Mouse (Mus musculus) heart, embryonic 14.5 days (tissue): Measurements from ENCODE around the gene Foxa1. TPM values are rescaled to one million over a fixed set of nuclear protein-coding genes. Genes with fewer than 3 reads are reported as not detected.

Experiments used
- ATAC-seq: fragments of 200-750 bp; cut with Nextera tagmentation; 2 replicates; pipeline ENCODE4 v1.8.0; 2017; ENCODE audit warnings: low read depth, moderate TSS enrichment; ENCODE audit not compliant: insufficient number of reproducible peaks, insufficient read depth, low FRiP score
- H3K27ac ChIP-seq, 2 experiments: fragments of 200-500 bp in 1 of 2; fragments of 300-500 bp in 1 of 2; sonication (generic) in 1 of 2; replicated peaks in 1 of 2; 2 replicates each; pipeline ENCODE4 v1.5.1; 2012 to 2014; ENCODE audit warnings: low read depth in 2 of 2, low read length in 2 of 2, control low read depth in 1 of 2, mild to moderate bottlenecking in 1 of 2, mixed read lengths in 1 of 2; ENCODE audit not compliant: control insufficient read depth in 1 of 2, insufficient read depth in 1 of 2
- H3K27me3 ChIP-seq: fragments of 300-500 bp; sonication (generic); 2 replicates; pipeline ENCODE4 v1.6.1; 2014; ENCODE audit warnings: mild to moderate bottlenecking, low read length, control low read depth; ENCODE audit not compliant: control insufficient read depth, insufficient read depth
- H3K36me3 ChIP-seq: fragments of 300-500 bp; sonication (generic); 2 replicates; pipeline ENCODE4 v1.6.1; 2014; ENCODE audit warnings: mild to moderate bottlenecking, control low read depth, low read length, mixed read lengths; ENCODE audit not compliant: control insufficient read depth, insufficient read depth
- H3K4me1 ChIP-seq, 2 experiments: fragments of 200-500 bp in 1 of 2; fragments of 300-500 bp in 1 of 2; sonication (generic) in 1 of 2; 2 replicates each; pipeline ENCODE4 v1.6.1; 2012 to 2014; ENCODE audit warnings: low read length in 2 of 2, control low read depth in 1 of 2, mixed read lengths in 1 of 2; ENCODE audit not compliant: control insufficient read depth in 2 of 2, insufficient read depth in 2 of 2
- H3K4me2 ChIP-seq: fragments of 300-500 bp; sonication (generic); 2 replicates; pipeline ENCODE4 v1.6.1; 2014; ENCODE audit warnings: mild to moderate bottlenecking, low read length
- H3K4me3 ChIP-seq, 2 experiments: fragments of 200-500 bp in 1 of 2; fragments of 300-500 bp in 1 of 2; sonication (generic) in 1 of 2; 2 replicates each; pipeline ENCODE4 v1.5.1; 2012 to 2014; ENCODE audit warnings: low read length in 2 of 2, mild to moderate bottlenecking in 2 of 2, control low read depth in 1 of 2, low read depth in 1 of 2, moderate library complexity in 1 of 2; ENCODE audit not compliant: control insufficient read depth in 1 of 2, insufficient read depth in 1 of 2
- H3K9ac ChIP-seq: fragments of 300-500 bp; sonication (generic); 2 replicates; pipeline ENCODE4 v1.6.1; 2014; ENCODE audit warnings: mild to moderate bottlenecking, low read length
- H3K9me3 ChIP-seq: fragments of 300-500 bp; sonication (generic); 2 replicates; pipeline ENCODE4 v1.6.1; 2016; ENCODE audit warnings: low read length, control low read depth; ENCODE audit not compliant: control insufficient read depth
- WGBS: fragments of 180-500 bp; shearing (Covaris S2); extraction: QIAGEN DNeasy Blood & Tissue Kit; methylation state at CpG from one replicate; pipeline ENCODE4 v1.1.7; 2014; 5-methylcytosine and 5-hydroxymethylcytosine counted together
- polyA plus RNA-seq: library from polyadenylated mRNA; unstranded; fragments of >200 nt; fragmentation: Nextera tagmentation; extraction: Ambion mirVana; gene quantifications from 2 replicates; pipeline ENCODE4 v1.2.1, GENCODE M21; 2014

Gene Foxa1
- polyA plus RNA-seq, 1 experiment from 2014 or later: 0.42 TPM

DNA sequence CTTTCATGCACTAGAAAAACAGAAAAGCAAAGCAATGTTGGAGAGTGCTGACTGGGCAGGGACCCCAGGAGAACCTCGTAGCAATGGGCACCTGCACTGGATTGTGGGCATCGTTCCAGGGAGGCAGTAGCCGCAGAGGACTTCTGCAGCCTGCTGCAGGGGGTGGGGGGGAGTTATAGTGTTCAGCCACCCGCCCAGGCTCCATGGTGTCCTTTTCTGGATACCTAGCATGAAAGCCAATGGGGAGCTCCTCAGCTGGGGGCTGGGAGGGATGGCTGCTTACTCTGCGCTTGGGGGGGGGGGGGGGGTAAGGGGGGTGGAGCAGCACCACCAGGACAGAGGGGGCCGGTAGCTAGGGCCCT lies 12.2 kb downstream of the Foxa1 start:
- Histone ChIP-seq H3K4me1 (peaks cover 0 to 6% of the 10 kb centered on the region in 2 experiments; a peak in 3 of 4 replicates), H3K36me3 (no peaks in the 10 kb centered on the region), H3K9me3 (no peaks in the 10 kb centered on the region), H3K27me3 (peaks cover 82% of the 10 kb centered on the region), H3K4me3 (no peak overlapping the region; a peak in 1 of 4 replicates), H3K9ac (no peak overlapping the region), H3K27ac (no peak overlapping the region), H3K4me2 (0 out of 2 replicates have a peak overlapping the region, but pooled peaks have one; percentile 18)
- 0% methylated on average over 4 of the region's 6 CpGs for WGBS
- no peak for ATAC-seq

DNA sequence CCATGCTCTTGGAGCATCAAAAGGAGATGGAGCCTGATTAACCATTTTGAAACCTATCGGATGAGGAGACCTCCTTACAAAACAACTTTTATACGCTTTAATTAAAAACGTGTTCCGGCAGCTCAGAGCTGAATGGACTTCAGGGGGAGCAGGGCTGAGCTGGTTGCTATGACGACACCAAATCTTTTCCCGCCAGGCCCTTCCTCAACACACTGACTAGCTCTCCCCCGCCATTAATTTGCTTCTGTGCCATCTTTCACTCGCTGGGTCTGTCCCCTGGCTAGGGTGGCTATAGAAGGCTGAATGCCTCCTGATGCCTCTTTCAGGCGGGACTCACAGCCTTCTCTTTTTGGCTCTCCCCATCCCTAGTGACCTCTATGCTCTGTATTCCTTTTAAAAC lies 16.2 kb downstream of the Foxa1 start:
- Histone ChIP-seq H3K9me3 (no peaks in the 10 kb centered on the region), H3K4me1 (no peaks in the 10 kb centered on the region), H3K36me3 (no peaks in the 10 kb centered on the region), H3K4me3 (no peak overlapping the region), H3K27ac (no peak overlapping the region), H3K4me2 (no peak overlapping the region), H3K27me3 (peaks cover 59% of the 10 kb centered on the region), H3K9ac (no peak overlapping the region)
- no peak for ATAC-seq
- WGBS: 20% methylated on average over 9 of the region's 9 CpGs

DNA sequence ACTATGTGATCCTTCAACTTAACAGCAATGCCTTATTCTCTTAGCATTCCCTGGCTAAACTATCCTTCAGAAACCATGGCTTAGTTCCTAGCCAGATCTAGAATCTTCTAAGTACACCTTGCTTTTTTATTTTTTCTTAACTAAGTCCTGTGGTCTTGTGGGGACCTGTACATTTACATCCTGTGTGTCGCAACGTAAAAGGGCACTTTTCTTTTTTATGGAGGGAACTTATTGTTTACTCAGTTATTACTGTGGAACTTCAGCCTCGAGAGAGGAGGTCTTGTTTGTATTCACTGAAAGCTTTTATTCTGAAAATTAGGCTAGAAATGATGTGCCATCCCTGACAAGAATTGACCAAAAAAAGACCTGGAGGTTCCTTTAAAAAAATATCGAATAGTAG lies 18.4 kb downstream of the Foxa1 start:
- Histone ChIP-seq H3K4me2 (no peak overlapping the region), H3K27me3 (peaks cover 38% of the 10 kb centered on the region), H3K9ac (no peak overlapping the region), H3K36me3 (no peaks in the 10 kb centered on the region), H3K4me3 (no peak overlapping the region), H3K27ac (no peak overlapping the region), H3K9me3 (no peaks in the 10 kb centered on the region), H3K4me1 (no peaks in the 10 kb centered on the region)
- ATAC-seq: no peak
- WGBS: 77% methylated on average over 4 of the region's 4 CpGs

DNA sequence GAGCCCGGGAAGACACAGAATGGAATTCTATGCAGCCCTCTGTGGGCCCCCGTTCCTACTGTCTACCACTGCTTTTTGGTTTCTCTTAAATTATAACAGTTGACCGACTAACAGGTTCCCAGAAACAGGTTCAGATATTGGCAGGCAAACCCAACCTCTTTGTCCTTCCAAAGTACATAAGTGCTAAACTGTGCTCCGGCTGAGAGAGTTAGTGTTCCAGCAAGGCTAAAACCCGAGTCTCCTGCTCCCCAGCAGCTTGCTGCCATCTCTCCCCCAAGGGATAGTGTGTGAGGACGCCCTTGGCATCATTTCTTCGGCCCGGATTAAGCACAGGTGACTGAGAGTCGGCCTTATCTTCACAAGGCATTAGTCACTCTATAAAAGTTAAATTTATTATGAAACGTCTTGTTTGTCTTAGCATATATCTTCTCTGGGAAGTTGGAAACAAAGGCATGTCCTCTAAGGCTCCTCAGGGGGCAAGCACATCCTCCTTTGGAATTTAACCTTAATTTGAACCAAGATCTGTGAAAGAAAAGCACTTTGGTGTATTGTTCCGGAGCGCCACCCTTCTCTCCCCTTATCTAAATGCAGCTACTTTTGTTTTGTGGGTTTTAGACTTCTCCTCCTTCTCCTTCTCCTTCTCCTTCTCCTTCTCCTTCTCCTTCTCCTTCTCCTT lies 30.9 kb downstream of the Foxa1 start:
- Histone ChIP-seq H3K4me2 (no peak overlapping the region), H3K4me3 (no peak overlapping the region), H3K9me3 (no peaks in the 10 kb centered on the region), H3K27ac (no peak overlapping the region), H3K27me3 (no peaks in the 10 kb centered on the region), H3K4me1 (no peaks in the 10 kb centered on the region), H3K36me3 (no peaks in the 10 kb centered on the region), H3K9ac (no peak overlapping the region)
- WGBS: 55% methylated on average over 12 of the region's 12 CpGs
- ATAC-seq: no peak

DNA sequence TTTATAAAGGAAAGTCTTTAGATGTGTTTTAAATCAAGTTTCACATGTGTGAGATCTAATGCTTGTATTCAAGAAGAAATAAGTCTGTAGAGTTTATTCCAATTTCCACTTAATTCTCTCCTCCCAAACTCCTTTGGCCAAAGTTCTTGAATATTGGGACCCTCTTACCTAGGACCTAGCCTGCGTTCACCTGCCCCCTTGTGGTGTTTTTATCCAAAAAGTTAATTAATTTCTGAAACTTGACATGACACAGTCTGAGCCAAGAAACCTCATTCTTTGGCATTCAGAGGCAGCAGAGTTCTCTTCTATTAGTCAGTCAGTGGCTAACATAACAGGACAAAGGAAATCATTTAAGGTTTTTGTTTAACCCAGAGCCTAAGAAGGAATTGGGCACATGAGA lies 32.2 kb downstream of the Foxa1 start:
- Histone ChIP-seq H3K4me3 (no peak overlapping the region), H3K36me3 (no peaks in the 10 kb centered on the region), H3K4me1 (no peaks in the 10 kb centered on the region), H3K9ac (no peak overlapping the region), H3K27me3 (no peaks in the 10 kb centered on the region), H3K27ac (no peak overlapping the region), H3K4me2 (no peak overlapping the region), H3K9me3 (no peaks in the 10 kb centered on the region)
- 61% methylated on average over 1 of the region's 1 CpGs for WGBS
- no peak for ATAC-seq

GRCm38 (mm10) chr12:57511560-57511959 lies 35.2 kb downstream of the Foxa1 start:
- no peak for ATAC-seq
- H3K4me2 ChIP-seq: no peak overlapping the region
- H3K27ac ChIP-seq: no peak overlapping the region
- H3K4me3 ChIP-seq: no peak overlapping the region
- H3K36me3 ChIP-seq: no peaks in the 10 kb centered on the region
- H3K9ac ChIP-seq: no peak overlapping the region
- H3K4me1 ChIP-seq: no peaks in the 10 kb centered on the region
- no peaks in the 10 kb centered on the region for H3K9me3 ChIP-seq
- no peaks in the 10 kb centered on the region for H3K27me3 ChIP-seq
- 82% methylated on average over 5 of the region's 5 CpGs for WGBS

DNA sequence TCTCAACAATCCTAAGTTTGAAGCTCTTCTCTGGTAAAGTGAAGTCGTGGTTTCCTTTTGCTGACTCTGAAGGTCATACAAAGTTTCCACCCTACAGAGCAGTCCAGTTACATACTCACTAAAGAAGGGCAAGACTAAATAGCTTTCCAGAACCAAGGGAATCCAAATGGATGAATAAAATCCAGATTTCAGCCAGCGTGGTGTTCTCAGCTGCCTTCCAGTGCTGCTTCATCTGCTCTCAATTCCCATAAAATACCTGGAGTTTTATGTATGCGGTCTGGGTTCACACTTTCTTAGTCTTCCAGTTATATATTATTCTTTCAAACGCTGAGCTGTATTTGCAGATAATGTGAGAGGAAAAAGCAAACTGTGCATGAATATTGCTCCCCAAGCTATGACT lies 35.6 kb downstream of the Foxa1 start:
- Histone ChIP-seq H3K4me1 (no peaks in the 10 kb centered on the region), H3K4me2 (no peak overlapping the region), H3K4me3 (no peak overlapping the region), H3K9me3 (no peaks in the 10 kb centered on the region), H3K27me3 (no peaks in the 10 kb centered on the region), H3K27ac (no peak overlapping the region), H3K36me3 (no peaks in the 10 kb centered on the region), H3K9ac (no peak overlapping the region)
- ATAC-seq: no peak
- 86% methylated on average over 4 of the region's 4 CpGs for WGBS

- H3K9ac ChIP-seq: no peak overlapping the region
- H3K9me3 ChIP-seq: no peaks in the 10 kb centered on the region
- 76% methylated on average over 4 of the region's 4 CpGs for WGBS
- H3K4me2 ChIP-seq: no peak overlapping the region
- no peak for ATAC-seq
- no peaks in the 10 kb centered on the region for H3K27me3 ChIP-seq
- no peak overlapping the region for H3K27ac ChIP-seq
- no peaks in the 10 kb centered on the region for H3K4me1 ChIP-seq
- H3K4me3 ChIP-seq: no peak overlapping the region
- H3K36me3 ChIP-seq: no peaks in the 10 kb centered on the region
These were observed 37.0 kb downstream of the Foxa1 start for GRCm38 (mm10) chr12:57509726-57510125.
